8 mouse cellular contexts compared by ENCODE assay signal in the genomic region with DNA sequence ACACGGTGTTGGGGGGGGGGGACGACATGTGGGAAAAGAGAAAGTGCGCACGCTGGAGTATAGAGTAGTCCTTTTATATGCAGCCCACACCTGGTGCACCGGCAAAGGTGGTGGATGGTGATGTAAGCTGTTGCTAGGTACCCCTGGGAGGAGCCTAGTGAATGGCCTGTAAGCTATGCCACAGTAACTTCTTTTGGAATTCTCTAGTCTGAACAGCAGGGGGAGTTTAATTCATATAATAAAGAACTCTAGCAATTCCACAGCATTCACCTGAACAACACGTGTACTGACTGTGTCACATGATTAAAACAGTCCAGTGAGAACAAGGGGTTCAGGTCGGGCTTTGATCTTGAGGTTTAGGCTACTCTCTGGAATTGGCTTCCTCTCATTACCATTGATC. TPM values are rescaled to one million over a fixed set of nuclear protein-coding genes. Genes with fewer than 3 reads are reported as not detected.
DNase-seq lines count a peak whose midpoint lies in the region; ATAC-seq and TF ChIP-seq lines count a peak whose summit lies in the region.

No protein-coding gene starts in this region.

- ATAC-seq in midbrain, embryonic 13.5 days = 0 out of 2 replicates have a peak, but pooled peaks have one; percentile 20
- no peak for ATAC-seq in monocyte, adult 5-6 weeks (replicated peaks; ENCODE audit: insufficient number of reproducible peaks, low FRiP score, low TSS enrichment, poor library complexity, severe bottlenecking)

- H3K9ac ChIP-seq in midbrain, embryonic 13.5 days (replicated peaks) = no peak overlapping the region

- WGBS in midbrain, embryonic 13.5 days = 23% methylated on average over 7 of the region's 7 CpGs
- 26% methylated on average over 7 of the region's 7 CpGs for WGBS in midbrain, embryonic 10.5 days

- no peak for TF ChIP-seq POLR2A in brain, embryonic 14.5 days (IDR thresholded peaks at IDR 0.05; ENCODE audit: borderline replicate concordance, extremely low read depth, insufficient read depth, insufficient read length, poor library complexity, severe bottlenecking)

- H3K4me2 ChIP-seq in midbrain, embryonic 13.5 days (replicated peaks) = no peak overlapping the region

- no peaks in the 10 kb centered on the region for H3K4me1 ChIP-seq in midbrain, embryonic 13.5 days (replicated peaks)
- H3K4me1 ChIP-seq in midbrain, embryonic 10.5 days = 0 out of 2 replicates have a peak, but pooled peaks cover 4% of the 10 kb centered on the region

- TF ChIP-seq CTCF in brain, embryonic 14.5 days (IDR thresholded peaks at IDR 0.05; ENCODE audit: borderline replicate concordance, extremely low read depth, insufficient read depth, insufficient read length) = no peak

- no peak overlapping the region for H3K4me3 ChIP-seq in midbrain, embryonic 13.5 days (replicated peaks)
- H3K4me3 ChIP-seq in midbrain, embryonic 10.5 days = no peak overlapping the region

- H3K9me3 ChIP-seq in midbrain, embryonic 13.5 days = no peaks in the 10 kb centered on the region; the same call in 1 of the 2 replicates
- peaks cover 11% of the 10 kb centered on the region; the same call in 1 of the 2 replicates for H3K9me3 ChIP-seq in midbrain, embryonic 10.5 days (replicated peaks)

- no peak for DNase-seq in midbrain, embryonic 10.5 days (ENCODE audit: low spot score)
- DNase-seq in brain, embryonic 14.5 days (ENCODE audit: low read depth) = peak; percentile 28
- peak; percentile 42 for DNase-seq in kidney, postnatal 10 days
- peak; percentile 82 for DNase-seq in naive thymus-derived CD4-positive, alpha-beta T cell, adult 2 months (ENCODE audit: low read depth)
- DNase-seq in cerebellum, postnatal 14 days = no peak
- no peak for DNase-seq in adrenal gland, adult 8-10 months

- H3K36me3 ChIP-seq in midbrain, embryonic 13.5 days = no peaks in the 10 kb centered on the region
- no peaks in the 10 kb centered on the region for H3K36me3 ChIP-seq in midbrain, embryonic 10.5 days

- no peak overlapping the region for H3K27ac ChIP-seq in midbrain, embryonic 13.5 days
- no peak overlapping the region for H3K27ac ChIP-seq in midbrain, embryonic 10.5 days (replicated peaks)

- no peaks in the 10 kb centered on the region for H3K27me3 ChIP-seq in midbrain, embryonic 13.5 days
- H3K27me3 ChIP-seq in midbrain, embryonic 10.5 days (ENCODE audit: low read depth, poor library complexity, severe bottlenecking) = no peaks in the 10 kb centered on the region

RNA-seq across cellular contexts. Expression of a gene that starts 14.3 kb away (rescaled TPM):
- polyA plus RNA-seq in midbrain, embryonic 13.5 days (2015; fragmentation: Nextera tagmentation; extraction: Ambion mirVana) = 50.6 and 53.7 TPM in 2 replicates
- polyA plus RNA-seq in midbrain, embryonic 10.5 days (2016; fragmentation: Nextera tagmentation; extraction: Ambion mirVana) = 47.4 and 51.1 TPM in 2 replicates
- 65.7 and 73.7 TPM in 2 replicates for polyA plus RNA-seq in brain, embryonic 14.5 days (2012; rRNA removed)
- total RNA-seq in monocyte, adult 5-6 weeks (2017) = 35.3 to 65.8 TPM (median 39.4 TPM) in 3 replicates
- total RNA-seq in adrenal gland, adult 8-10 months (2022) = 10 to 100 TPM; 35.3 to 56.6 (median 38.6) TPM

Comparison
In these comparisons a context has a peak if more than half of its experiments do, and no peak if none do; other contexts are left out.
1. DNase-seq: peak in brain, embryonic 14.5 days (single experiment), kidney, postnatal 10 days (single experiment) and naive thymus-derived CD4-positive, alpha-beta T cell, adult 2 months (single experiment); none in midbrain, embryonic 10.5 days (single experiment), cerebellum, postnatal 14 days (0 of 2) and adrenal gland, adult 8-10 months (single experiment).